Mouse (Mus musculus) inflammation-experienced regulatory T-cells, adult 6 months (primary cell): Measurements from ENCODE around the gene Srd5a1. TPM values are rescaled to one million over a fixed set of nuclear protein-coding genes. Genes with fewer than 3 reads are reported as not detected.
"Not testable (repeated sequence)": the region's sequence is repeated elsewhere in the genome, so short reads cannot be mapped to it uniquely, and the experiment has no call there.

Source experiments
- ATAC-seq: one replicate; pipeline ENCODE4 v1.8.0; 2017
- polyA plus RNA-seq, 3 experiments: library from polyadenylated mRNA; unstranded; fragments of 100-300 nt; shearing (Covaris generic); gene quantifications; one replicate each; pipeline ENCODE4 v1.2.1; 2017

Gene Srd5a1
- polyA plus RNA-seq, 3 experiments from 2014 or later = 0.85 to 1.6 (median 1.2) TPM

- ATAC-seq = no peak
These were observed 12.6 kb upstream of the Srd5a1 start for GRCm38 (mm10) chr13:69623843-69624242.

DNA sequence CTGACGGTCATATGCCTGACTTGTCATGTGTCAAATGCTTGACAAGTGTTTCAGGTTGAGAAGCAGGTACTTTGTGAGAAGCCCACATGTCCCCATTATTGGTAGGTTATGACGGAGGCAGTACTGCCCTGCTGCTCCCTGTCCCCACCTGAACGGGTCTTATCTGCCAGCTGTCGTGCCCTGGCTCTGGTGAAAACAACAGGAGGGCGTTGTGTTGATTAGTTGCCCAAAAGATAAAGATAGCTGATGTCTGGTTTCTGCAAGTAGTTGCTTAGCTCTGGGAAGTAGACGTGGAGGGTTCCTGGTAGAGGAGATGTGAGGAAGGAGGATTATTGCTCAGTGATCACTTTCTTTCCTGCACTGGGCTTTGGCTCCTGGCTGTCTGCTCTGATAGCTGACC is 5.5 kb upstream of the Srd5a1 start:
- ATAC-seq = no peak

DNA sequence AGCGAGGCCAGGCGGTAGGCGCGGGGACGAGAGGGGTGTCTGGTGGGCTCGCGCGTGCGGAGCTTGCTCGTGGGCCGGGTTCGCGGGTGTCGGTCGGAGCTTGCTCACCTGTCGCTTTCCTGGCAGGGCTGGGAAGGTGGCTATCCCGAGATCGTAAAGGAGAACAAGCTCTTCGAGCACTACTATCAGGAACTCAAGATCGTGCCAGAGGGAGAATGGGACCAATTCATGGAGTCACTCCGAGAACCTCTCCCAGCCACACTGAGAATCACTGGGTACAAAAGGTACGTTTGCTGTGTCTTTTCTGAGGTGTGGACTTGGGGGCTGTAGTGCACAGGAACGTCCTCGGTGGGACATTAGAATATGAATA is 918 bp upstream of the Srd5a1 start:
- ATAC-seq = no peak

- ATAC-seq = peak; percentile 0
These were observed 368 bp downstream of the Srd5a1 start for GRCm38 (mm10) chr13:69610751-69611397.

- ATAC-seq = no peak
These were observed 2.5 kb downstream of the Srd5a1 start for GRCm38 (mm10) chr13:69608734-69609133.

DNA sequence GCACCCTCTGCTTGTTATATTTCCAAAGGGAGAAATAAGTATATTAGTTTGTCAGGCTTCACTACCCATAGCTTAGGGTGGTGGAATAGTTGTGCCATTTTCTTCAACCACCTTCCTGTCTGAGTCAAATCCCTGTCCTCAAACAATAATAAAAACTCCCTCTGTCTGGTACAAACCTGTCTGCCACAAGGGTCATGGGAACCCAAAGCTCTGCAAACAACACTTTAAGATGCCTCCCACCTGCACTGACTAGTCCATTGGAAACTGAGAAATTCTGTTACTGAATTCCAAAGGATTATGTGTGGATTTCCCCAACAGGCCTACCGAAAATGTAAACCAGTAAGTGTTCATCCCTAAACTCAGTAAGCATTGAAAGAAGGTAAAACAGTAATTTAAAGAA is 6.6 kb downstream of the Srd5a1 start:
- ATAC-seq = no peak

DNA sequence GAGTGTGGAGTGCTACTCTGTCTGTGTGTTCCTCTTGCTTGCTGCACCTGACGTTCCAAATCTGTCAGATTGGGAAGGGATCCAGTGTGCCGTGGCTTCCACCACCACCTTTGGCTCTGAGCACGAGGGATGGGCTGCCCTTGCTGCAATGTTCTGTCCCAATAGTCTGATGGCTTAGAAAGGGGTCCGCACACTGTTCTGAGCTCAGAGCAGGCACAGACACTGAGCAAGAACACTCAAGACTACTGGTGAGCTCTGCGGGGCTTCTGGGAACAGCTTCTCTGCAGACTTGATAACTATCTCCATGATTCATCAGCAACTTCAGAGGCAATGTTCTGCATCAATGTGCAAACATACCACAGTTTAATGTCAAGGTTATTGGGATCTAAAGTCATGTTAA is 9.9 kb downstream of the Srd5a1 start:
- ATAC-seq = no peak

DNA sequence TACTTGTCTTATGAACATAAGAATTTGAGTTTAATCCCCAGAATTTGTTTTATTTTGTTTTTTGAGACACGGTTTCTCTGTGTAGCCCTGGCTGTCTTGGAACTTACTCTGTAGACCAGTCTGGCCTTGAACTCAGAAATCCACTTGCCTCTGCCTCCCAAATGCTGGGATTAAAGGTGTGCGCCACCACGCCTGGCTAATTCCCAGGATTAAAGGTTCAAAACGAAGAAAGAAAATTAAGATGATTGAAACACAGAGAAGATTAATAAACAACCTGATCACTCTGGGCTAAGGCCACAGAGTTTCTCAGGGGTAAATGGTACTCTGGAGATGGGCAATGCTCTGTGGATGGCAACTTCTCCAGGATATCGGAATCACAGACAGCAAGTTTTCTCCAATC is 10.4 kb downstream of the Srd5a1 start:
- ATAC-seq = not testable (repeated sequence)

GRCm38 (mm10) chr13:69598867-69599266 is 12.4 kb downstream of the Srd5a1 start:
- no peak for ATAC-seq

GRCm38 (mm10) chr13:69596515-69596914 is 14.7 kb downstream of the Srd5a1 start:
- no peak for ATAC-seq

DNA sequence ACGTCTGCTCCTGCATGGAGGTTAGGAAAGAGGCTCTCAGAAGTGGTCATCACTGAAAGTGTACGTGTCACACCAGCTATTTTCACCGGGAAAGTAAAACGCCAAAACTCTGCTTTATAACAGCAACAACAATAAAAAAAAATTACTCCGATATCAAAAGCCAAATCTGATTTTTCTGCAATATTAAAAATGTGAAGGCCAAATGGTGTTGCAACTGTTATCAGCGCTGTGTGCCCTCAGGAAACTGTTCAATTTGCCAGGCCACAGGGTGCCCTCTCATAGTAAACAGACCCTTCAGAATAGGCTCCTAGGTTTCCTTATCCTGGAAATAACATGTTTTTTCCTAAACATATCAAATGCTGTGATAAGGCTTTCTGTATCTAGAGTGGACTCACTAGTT is 15.3 kb downstream of the Srd5a1 start:
- no peak for ATAC-seq

DNA sequence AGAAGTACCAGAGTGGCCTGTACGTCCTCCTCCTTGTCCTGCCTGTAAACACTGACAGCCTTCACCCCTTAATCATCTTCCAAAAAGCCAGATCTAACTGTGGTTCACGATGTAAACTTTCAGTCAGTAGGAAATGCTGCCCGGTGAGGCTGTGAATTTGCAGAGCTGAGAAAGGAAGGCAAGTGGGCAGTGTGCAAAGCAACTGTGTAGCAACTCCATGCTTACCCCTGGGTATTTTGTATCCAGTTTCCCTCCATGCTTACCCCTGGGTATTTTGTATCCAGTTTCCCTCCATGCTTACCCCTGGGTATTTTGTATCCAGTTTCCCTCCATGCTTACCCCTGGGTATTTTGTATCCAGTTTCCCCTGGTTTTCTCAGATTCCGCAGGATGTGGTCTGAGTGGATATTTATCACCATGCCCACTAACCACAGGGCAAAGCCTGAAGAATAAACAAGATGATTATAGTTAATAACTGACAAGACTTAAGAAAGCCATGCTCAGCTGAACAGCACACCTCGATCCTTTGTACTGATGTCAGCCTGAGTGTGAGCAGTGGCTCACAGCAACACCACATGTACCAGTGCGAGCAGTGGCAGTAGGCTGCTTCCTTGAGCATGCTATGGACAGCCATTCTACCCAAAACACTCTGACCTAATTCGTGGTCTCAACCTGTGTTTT is 16.5 kb downstream of the Srd5a1 start:
- no peak for ATAC-seq

DNA sequence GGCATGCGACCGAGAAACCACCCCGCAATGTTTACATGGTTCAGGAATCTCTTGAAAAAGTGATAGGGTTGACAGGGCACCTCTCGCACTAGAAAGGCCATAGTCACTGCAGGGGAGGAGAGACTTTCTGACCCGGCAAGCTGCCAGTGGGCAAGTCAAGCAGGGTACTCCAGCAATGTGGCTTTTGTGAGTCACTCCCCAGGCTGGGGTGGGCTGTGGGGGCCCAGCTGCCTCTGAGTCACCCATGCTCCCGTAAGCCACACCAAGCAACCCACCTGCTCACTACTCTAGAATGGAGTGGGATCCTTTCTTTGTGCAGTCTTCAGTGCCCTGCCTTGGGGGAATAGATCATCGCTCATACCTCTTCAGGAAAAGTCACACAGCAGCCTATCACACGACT is 17.8 kb downstream of the Srd5a1 start:
- ATAC-seq = no peak

DNA sequence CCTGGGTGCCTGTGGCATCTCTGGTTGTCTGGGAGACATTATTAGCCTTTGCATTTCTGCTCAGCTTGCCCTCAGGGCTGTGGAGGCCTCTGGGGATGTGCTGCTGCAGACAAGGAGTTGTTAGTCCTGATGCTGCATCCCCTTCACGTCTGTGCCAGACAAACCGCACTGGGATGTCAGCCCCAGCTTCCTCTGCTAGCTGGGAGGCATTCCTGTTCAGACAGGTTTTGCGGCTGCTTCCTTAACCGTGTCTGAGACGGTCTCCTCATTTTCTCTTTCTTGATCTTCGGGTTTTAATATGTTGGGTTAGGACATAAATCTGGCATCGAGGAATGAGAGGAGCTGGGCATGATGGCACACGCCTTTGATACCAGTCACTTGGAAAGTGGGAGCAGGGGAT is 19.0 kb downstream of the Srd5a1 start:
- no peak for ATAC-seq

DNA sequence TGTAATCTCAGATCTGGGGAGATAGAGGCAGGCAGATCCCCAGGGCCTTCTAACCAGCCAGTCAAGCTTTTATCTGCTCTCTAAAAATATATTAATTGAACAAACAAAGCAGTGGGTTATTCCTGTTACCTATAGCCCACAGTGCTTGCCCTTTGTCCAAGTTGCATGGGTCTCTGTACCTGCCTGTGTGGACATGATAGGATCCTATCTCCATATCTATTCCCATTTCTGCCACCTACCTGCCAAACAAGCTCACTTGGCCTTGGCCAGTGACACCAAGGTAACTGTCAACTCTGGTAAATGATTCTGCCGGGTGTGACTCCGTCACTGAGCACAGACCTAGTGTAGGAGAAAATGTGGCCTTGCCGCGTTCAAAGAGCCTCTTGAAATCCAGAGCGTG is 19.9 kb downstream of the Srd5a1 start:
- ATAC-seq = no peak

DNA sequence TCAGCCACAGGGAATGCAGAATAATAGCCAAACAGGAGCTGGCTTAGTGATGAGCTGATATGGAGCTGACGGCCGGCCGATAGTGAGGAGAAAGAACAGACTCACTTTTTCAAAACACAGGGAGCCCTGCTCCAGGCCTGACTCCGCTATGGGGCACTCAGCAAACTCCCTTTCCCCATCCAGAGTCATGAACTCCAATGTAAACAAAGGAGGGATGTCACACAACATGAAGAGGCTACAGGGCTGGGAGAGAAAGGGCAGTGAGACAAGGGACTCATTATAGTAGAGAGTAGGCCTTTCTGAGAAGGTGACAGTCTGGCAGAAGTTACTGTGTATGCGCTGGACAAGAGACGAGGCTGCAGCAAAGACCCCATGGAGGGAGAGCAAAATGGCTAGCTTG is 23.0 kb downstream of the Srd5a1 start:
- ATAC-seq = no peak

- no peak for ATAC-seq
These were observed 23.4 kb downstream of the Srd5a1 start for GRCm38 (mm10) chr13:69587849-69588248.

GRCm38 (mm10) chr13:69586337-69586736 is 24.9 kb downstream of the Srd5a1 start:
- no peak for ATAC-seq

DNA sequence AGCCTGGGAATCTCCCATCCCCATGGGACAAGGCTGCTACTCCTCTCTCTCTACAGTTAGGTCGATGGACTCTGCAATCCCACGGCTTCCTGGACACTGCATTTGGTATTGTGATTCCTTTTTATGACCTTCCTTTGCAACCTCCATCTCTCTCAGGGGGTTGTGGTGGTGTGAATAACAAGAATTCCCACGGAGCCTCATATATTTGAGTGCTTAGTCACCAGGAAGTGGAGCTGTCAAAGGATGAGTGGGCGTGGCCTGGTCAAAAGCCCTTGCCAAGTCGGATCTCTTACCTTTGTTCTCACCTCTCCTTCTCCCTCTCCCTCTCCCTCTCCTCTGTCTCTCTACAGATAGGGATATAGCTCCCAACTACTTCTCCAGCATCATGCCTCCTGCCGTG is 25.4 kb downstream of the Srd5a1 start:
- ATAC-seq = no peak

DNA sequence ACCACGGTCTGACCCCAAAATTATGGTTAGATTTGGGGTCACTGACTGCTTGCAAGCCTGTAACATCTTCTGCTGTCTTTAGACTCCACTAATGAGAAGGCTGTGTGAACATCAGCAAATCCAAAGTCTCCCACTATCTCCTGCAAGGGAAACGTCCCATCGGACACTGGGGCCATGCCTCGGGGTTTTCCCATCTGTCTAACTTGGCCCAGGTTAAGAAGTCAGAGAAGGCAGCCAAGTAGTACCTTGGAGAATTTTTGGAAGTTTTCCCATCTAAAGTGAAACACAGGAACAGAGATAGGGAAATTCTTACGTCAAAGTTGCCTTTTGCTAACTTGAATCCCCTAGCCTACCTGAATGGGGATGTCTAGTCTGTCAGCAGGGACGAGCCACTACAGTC is 27.7 kb downstream of the Srd5a1 start:
- ATAC-seq = no peak

GRCm38 (mm10) chr13:69582411-69582810 is 28.8 kb downstream of the Srd5a1 start:
- no peak for ATAC-seq

GRCm38 (mm10) chr13:69577181-69577834 is 33.9 kb downstream of the Srd5a1 start:
- ATAC-seq = no peak

DNA sequence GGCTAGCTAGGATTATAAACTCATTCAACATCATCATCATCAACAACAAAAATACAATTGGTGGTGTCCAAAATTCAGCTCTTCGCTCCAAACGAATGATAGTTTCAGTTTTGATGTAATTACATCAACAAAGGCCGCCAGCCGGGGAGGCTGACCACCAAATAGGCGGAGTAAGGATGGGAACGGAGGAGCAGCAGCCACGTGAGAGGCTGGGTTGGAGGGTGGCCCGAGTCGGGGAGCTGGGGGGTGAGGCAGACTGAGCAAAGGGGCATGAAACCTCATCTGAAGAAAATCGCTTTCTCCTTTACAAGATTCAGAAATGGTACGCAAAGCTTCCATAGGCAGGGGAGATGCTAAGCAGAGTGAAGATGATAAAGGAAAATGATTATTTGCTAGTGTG is 34.6 kb downstream of the Srd5a1 start:
- ATAC-seq = no peak

DNA sequence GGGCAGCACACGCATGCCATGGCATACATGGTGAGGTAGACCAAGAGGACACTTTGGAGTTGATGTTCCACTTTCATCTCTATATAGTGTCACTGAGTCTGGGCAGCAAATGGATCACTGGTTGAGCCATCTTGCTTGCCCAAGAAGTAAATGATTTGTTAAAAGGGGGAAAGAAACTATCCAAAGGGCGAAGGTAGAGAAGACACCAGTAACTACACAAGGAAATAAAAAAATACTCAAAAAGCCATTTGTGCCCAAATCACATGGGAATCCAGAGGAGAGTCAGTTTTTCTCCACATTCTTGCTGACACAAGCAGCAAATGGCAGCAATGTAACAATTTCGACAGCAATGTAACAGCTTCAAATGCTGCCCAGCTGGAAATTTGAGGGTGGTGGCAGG is 38.6 kb downstream of the Srd5a1 start:
- ATAC-seq = no peak
